Mouse (Mus musculus) megakaryocyte, embryonic 14.5 days (primary cell): ENCODE measurements around the gene Comt.

ENCODE experiments used
- FLI1 ChIP-seq: IDR thresholded peaks from 2 replicates; pipeline ENCODE4 v1.6.1; 2012; ENCODE audit warnings: low read length, inconsistent platforms, mixed read lengths
- GATA1 ChIP-seq: IDR thresholded peaks from 3 replicates; pipeline ENCODE4 v1.6.1; 2012; ENCODE audit warnings: mixed read lengths, low read length, inconsistent platforms, borderline replicate concordance

GRCm38 (mm10) chr16:18384659-18385058, 42.0 kb downstream of the Comt start:
- no peak for TF ChIP-seq GATA1
- TF ChIP-seq FLI1: no peak
